Mouse (Mus musculus) heart, adult 2 months (tissue): ENCODE data around the gene Wdfy3. TPM values are rescaled to one million over a fixed set of nuclear protein-coding genes. Genes with fewer than 3 reads are reported as not detected.
"Not testable (repeated sequence)": the region's sequence is repeated elsewhere in the genome, so short reads cannot be mapped to it uniquely, and the experiment has no call there.

Source experiments
- DNase-seq, 2 experiments: peaks; one replicate each; pipeline ENCODE4 v3.0.0; 2021
- H3K27ac ChIP-seq: fragments of 200-600 bp; 2 replicates; pipeline ENCODE4 v1.8.1; 2022
- H3K27me3 ChIP-seq: fragments of 200-500 bp; 2 replicates; pipeline ENCODE4 v1.6.1; 2012; ENCODE audit warnings: mild to moderate bottlenecking, low read length, inconsistent platforms, mixed read lengths; ENCODE audit not compliant: control insufficient read depth, insufficient read depth
- H3K36me3 ChIP-seq: fragments of 200-500 bp; 2 replicates; pipeline ENCODE4 v1.6.1; 2012; ENCODE audit warnings: low read length, inconsistent platforms; ENCODE audit not compliant: control insufficient read depth, insufficient read depth
- H3K4me1 ChIP-seq: fragments of 200-500 bp; 2 replicates; pipeline ENCODE4 v1.6.1; 2011; ENCODE audit warnings: low read length; ENCODE audit not compliant: control insufficient read depth, insufficient read depth
- H3K4me3 ChIP-seq: fragments of 200-600 bp; 2 replicates; pipeline ENCODE4 v1.8.1; 2022
- H3K79me2 ChIP-seq: fragments of 200-500 bp; replicated peaks from 2 replicates; pipeline ENCODE4 v1.6.1; 2012; ENCODE audit warnings: mild to moderate bottlenecking, inconsistent platforms, low read length, moderate library complexity, mixed read lengths; ENCODE audit not compliant: control insufficient read depth, insufficient read depth
- H3K9ac ChIP-seq: fragments of 200-500 bp; 2 replicates; pipeline ENCODE4 v1.6.1; 2012; ENCODE audit warnings: low read depth, mild to moderate bottlenecking, control low read depth, inconsistent platforms, low read length, mixed read lengths
- CTCF ChIP-seq: fragments of 200-600 bp; IDR thresholded peaks from 2 replicates; pipeline ENCODE4 v1.8.1; 2022; ENCODE audit warnings: antibody characterized with exemption, mild to moderate bottlenecking, moderate library complexity
- EP300 ChIP-seq: fragments of 200-500 bp; IDR thresholded peaks from 2 replicates; pipeline ENCODE4 v1.6.1; 2011; ENCODE audit warnings: low read depth, low read length, control low read depth; ENCODE audit not compliant: insufficient read depth
- POLR2A ChIP-seq: fragments of 200-500 bp; IDR thresholded peaks from 2 replicates; pipeline ENCODE4 v1.6.1; 2011; ENCODE audit warnings: mild to moderate bottlenecking, low read depth, low read length, control low read depth; ENCODE audit not compliant: insufficient read depth
- WGBS: fragments of 180-500 bp; shearing (Covaris S2); methylation state at CpG from one replicate; pipeline ENCODE4 v1.1.7; 2018; 5-methylcytosine and 5-hydroxymethylcytosine counted together
- intact Hi-C: fragments of 180-260 bp; cut with DNase I; formaldehyde crosslinking; loops from one replicate; pipeline ENCODE4 v1.15.1; 2025
- polyA plus RNA-seq: library from polyadenylated mRNA; depleted of rRNA; stranded (reverse); fragments of >200 nt; gene quantifications from 2 replicates; pipeline ENCODE4 v1.2.3, GENCODE M21; 2012
- total RNA-seq, 2 experiments: library from RNA; stranded (reverse); gene quantifications; 2 replicates each; pipeline ENCODE4 v1.2.3; 2021

Gene Wdfy3
- total and polyA plus RNA-seq, 3 experiments, result 11.6 to 29.3 (median 29.0) TPM

DNA sequence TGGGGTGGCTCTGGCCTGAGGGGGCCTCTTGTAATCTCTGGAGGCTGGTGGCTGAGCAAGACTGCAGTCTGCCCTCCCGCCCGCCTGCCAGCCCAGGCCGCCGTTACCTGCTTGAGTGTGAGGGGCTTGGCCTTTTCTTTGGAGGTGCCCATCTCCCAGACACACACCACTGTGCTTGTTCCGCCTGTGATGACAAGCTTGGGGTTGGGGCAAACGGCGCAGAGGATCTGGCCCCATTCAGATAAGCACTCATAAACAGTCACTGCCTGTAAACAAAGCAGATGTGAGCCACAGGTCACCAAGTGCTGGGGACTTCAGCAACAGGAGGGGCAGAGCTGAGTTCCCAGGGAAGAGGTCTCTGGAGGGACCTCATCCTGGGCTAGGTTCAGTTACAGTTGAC, 218.6 kb downstream of the Wdfy3 start:
- no peak overlapping the region for H3K9ac ChIP-seq
- H3K4me3 ChIP-seq, result no peak overlapping the region
- TF ChIP-seq POLR2A (no peak), EP300 (no peak)
- intact Hi-C loops, result no loop called here
- no peak for DNase-seq
- H3K4me1 ChIP-seq, result no peaks in the 10 kb centered on the region
- WGBS, result 92% methylated on average over 7 of the region's 7 CpGs
- H3K36me3 ChIP-seq, result no peaks in the 10 kb centered on the region
- no peak overlapping the region for H3K27ac ChIP-seq
- no peaks in the 10 kb centered on the region for H3K79me2 ChIP-seq
- no peaks in the 10 kb centered on the region for H3K27me3 ChIP-seq

DNA sequence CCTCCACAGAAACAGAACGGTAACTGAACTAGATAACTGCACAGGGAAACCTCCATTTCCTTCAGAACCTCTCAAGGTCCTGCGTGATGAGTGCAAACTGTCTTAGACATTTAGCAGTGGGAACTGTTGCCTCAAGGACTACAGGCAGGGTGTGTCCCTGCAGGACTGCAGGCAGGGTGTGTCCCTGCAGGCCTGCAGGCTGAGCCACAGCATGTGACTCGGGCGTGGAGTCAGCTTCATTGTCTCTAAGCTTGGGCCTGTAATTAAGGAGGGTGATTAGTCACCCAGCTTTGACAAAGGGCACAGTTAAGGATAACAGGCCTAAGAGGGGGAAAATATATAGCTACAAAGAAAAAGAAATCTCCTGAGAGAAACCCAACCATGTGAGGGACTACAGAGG, 222.0 kb downstream of the Wdfy3 start:
- no peak for DNase-seq
- intact Hi-C loops, result no loop called here
- no peaks in the 10 kb centered on the region for H3K79me2 ChIP-seq
- no peak overlapping the region for H3K9ac ChIP-seq
- H3K4me1 ChIP-seq, result no peaks in the 10 kb centered on the region
- no peaks in the 10 kb centered on the region for H3K36me3 ChIP-seq
- WGBS, result 59% methylated on average over 4 of the region's 4 CpGs
- no peak for TF ChIP-seq EP300
- no peak for TF ChIP-seq CTCF
- no peak for TF ChIP-seq POLR2A
- H3K27ac ChIP-seq, result no peak overlapping the region
- no peak overlapping the region for H3K4me3 ChIP-seq
- H3K27me3 ChIP-seq, result no peaks in the 10 kb centered on the region

DNA sequence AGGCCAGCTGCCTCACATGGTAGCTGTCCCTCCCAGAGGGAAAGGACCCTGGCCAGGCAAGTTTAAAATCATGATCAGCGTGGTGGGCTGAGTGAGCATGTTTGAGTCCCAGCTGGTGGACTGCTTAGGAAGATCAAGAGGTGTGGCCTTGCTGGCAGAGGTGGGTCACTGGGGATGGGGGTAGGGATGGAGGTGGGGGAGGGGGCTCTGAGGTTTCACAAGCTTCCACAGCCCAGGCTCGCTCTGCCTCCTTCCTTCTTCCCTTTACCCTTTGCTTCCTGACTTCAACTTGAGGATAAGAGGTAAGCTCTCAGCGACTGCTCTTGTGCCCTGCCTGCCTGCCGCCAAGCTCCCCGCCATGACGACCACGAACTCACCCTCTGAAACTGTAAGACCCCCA, 222.4 kb downstream of the Wdfy3 start:
- TF ChIP-seq EP300 (no peak), POLR2A (no peak), CTCF (no peak)
- Histone ChIP-seq H3K4me1 (no peaks in the 10 kb centered on the region), H3K27me3 (no peaks in the 10 kb centered on the region), H3K4me3 (no peak overlapping the region), H3K36me3 (no peaks in the 10 kb centered on the region), H3K27ac (no peak overlapping the region), H3K79me2 (no peaks in the 10 kb centered on the region), H3K9ac (no peak overlapping the region)
- no peak for DNase-seq
- WGBS, result 87% methylated on average over 7 of the region's 7 CpGs
- intact Hi-C loops, result no loop called here

DNA sequence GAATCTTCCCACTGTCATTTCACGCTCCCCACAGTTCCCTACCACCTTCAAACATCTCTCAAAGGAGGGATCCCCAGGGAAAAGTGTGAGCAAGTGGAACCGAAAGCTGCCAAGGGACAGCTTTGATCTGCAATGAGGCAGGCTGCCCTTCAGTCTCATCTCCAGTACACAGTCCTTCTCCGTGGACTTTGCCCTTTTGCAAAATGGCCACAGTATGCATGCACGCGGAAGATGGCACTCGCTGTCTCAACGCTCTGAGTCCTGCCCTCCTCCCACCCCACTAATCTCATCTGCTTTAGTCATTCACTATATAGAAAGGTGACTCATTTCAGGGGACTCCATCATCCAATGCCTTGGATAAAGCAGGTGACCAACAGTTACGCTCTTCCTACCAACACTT, 223.8 kb downstream of the Wdfy3 start:
- Histone ChIP-seq H3K27ac (no peak overlapping the region), H3K9ac (no peak overlapping the region), H3K4me1 (no peaks in the 10 kb centered on the region), H3K79me2 (no peaks in the 10 kb centered on the region), H3K36me3 (no peaks in the 10 kb centered on the region), H3K27me3 (no peaks in the 10 kb centered on the region), H3K4me3 (no peak overlapping the region)
- TF ChIP-seq EP300 (no peak), CTCF (no peak)
- intact Hi-C loops, result no loop called here
- DNase-seq, result no peak
- 95% methylated on average over 8 of the region's 8 CpGs for WGBS

DNA sequence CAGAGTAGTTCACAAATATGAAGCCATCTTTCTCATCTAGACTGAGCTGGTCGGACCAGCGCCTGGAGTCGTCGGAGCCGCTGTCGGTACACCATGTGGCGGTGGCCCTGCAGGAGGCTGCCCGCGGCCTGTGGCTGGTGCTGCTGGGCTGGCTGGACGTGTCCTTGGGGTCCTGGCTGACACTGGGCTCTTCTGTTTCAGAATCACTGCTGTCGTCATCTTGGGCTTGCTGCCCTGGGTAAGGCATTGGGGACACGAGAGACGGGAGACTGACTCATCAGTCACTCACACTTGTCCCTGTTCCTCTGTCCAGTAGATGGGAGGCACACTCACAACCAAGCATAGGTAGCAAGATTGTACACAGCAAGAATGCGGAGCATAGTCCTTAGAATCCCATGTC, 224.7 kb downstream of the Wdfy3 start:
- Histone ChIP-seq H3K9ac (no peak overlapping the region), H3K27ac (no peak overlapping the region), H3K27me3 (no peaks in the 10 kb centered on the region), H3K79me2 (no peaks in the 10 kb centered on the region), H3K36me3 (no peaks in the 10 kb centered on the region), H3K4me3 (no peak overlapping the region), H3K4me1 (no peaks in the 10 kb centered on the region)
- intact Hi-C loops, result no loop called here
- TF ChIP-seq EP300 (no peak), CTCF (no peak), POLR2A (no peak)
- DNase-seq, result no peak
- WGBS, result 93% methylated on average over 14 of the region's 14 CpGs

DNA sequence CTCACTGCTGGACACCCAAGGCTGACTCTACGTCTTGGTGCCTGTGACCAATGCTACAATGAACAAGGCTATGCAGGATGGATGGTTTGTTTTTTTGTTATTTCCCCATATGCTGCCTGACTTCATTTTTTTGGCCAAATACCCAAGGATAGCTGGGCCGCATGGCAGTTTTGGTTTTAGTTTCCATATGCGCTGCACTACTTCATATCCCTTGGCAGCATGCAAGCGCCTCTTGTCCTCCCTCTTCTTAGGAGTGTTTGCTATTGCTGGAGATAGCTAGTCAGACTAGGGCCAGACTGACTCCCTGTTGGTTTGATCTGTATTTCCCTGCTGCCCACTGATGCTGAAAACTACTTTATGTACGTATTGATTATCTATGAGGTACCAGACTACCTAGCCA, 229.2 kb downstream of the Wdfy3 start:
- WGBS, result 97% methylated on average over 5 of the region's 5 CpGs
- no peak overlapping the region for H3K4me3 ChIP-seq
- no peaks in the 10 kb centered on the region for H3K4me1 ChIP-seq
- no peak overlapping the region for H3K9ac ChIP-seq
- intact Hi-C loops, result no loop called here
- no peak for DNase-seq
- no peaks in the 10 kb centered on the region for H3K79me2 ChIP-seq
- no peak for TF ChIP-seq POLR2A
- TF ChIP-seq CTCF, result no peak
- TF ChIP-seq EP300, result no peak
- H3K27ac ChIP-seq, result no peak overlapping the region
- H3K27me3 ChIP-seq, result no peaks in the 10 kb centered on the region
- H3K36me3 ChIP-seq, result no peaks in the 10 kb centered on the region

DNA sequence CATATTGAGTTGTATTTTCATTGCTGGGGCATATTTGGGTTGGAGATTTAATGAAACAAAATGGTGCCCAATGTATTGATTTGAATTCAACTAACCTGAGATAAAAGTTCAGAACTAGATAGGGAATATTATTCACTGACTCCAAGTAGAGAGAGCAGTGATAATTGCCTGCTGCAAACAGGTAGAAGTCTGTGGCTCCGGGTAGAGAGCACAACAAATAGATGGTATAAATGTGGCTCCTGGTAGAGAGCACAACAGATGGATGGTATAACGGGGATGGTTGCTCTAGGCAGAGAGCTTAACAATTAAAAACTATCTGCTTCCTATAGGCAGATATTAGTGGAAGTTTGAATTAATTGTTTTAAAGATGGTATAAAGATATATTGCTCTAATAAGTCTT, 232.1 kb downstream of the Wdfy3 start:
- DNase-seq, H3K9ac ChIP-seq, H3K4me1 ChIP-seq, H3K79me2 ChIP-seq, H3K27ac ChIP-seq, H3K27me3 ChIP-seq, intact Hi-C loops, H3K4me3 ChIP-seq, H3K36me3 ChIP-seq: not testable (repeated sequence)
- 93% methylated on average over 2 of the region's 2 CpGs for WGBS
